Mouse (Mus musculus): ENCODE measurements around the gene Ecm2. TPM values are rescaled to one million over a fixed set of nuclear protein-coding genes. Genes with fewer than 3 reads are reported as not detected.
A peak's percentile ranks its signal among the peaks of the same experiment; 100 is the strongest.

The Ecm2 gene
- polyA plus RNA-seq (2015; fragmentation: Nextera tagmentation; extraction: Ambion mirVana), result 0.18 and 0.23 TPM in 2 replicates

DNA sequence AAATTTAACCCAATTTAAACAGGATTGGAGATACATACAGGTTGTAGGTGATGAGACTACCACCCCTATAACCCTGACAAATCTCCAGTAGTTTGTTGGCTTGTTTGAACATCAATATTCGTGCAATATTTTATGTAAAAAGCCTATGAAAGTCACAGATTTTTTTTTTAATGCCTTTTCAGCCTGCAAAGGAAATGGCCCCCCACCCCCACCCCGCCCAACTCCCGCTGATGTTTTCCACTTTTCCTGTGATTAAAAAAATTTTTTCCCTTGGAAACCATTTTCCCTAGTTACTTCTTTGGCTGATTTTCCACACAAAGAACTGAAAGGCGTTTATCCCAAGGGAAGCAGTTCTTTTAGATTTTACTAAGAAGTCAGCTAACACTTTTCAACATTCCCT, at the start of gene Ecm2:
Ecm2 (plus strand) TSS at position 301 of the 400 bp plus-strand sequence.
- DNase-seq (no peak), ATAC-seq (ENCODE audit: low read depth) (no peak)
- 59% methylated on average over 4 of the region's 4 CpGs for WGBS (ENCODE audit: insufficient replicate concordance)
- Histone ChIP-seq H3K9me3 (replicated peaks) (no peaks in the 10 kb centered on the region), H3K27me3 (no peaks in the 10 kb centered on the region), H3K36me3 (no peaks in the 10 kb centered on the region), H3K4me1 (replicated peaks) (no peaks in the 10 kb centered on the region), H3K4me3 (replicated peaks) (no peak within 1 kb of the TSS), H3K27ac (no peak within 1 kb of the TSS), H3K9ac (no peak within 1 kb of the TSS), H3K4me2 (no peak within 1 kb of the TSS)

DNA sequence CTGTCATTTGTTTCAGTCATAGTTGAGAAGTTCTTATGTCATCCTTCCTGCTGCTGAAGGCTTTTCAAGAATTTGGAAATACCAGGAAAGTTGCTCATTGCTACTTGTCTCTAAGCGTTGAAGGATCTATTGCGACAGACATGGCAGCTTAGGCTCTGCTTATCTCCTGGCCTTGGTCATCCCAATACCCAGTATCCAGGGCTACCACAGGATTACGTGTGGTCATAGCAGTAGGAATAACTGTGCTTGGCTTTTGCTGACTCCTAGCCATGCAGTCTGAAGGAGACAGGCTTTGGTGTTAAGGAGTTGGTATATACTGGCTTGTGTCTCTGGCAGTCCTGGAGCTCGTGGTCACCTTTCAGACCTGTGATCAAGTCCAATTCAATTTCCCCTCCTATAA, 44.3 kb upstream of the Ecm2 start:
- no peaks in the 10 kb centered on the region for H3K9me3 ChIP-seq (replicated peaks)
- DNase-seq (no peak), ATAC-seq (ENCODE audit: low read depth) (no peak)
- H3K36me3 ChIP-seq, result peaks cover 79% of the 10 kb centered on the region
- no peak overlapping the region for H3K4me3 ChIP-seq (replicated peaks)
- no peak overlapping the region for H3K4me2 ChIP-seq
- no peaks in the 10 kb centered on the region for H3K27me3 ChIP-seq
- H3K27ac ChIP-seq, result no peak overlapping the region
- WGBS (ENCODE audit: insufficient replicate concordance), result 79% methylated on average over 4 of the region's 4 CpGs
- H3K4me1 ChIP-seq (replicated peaks), result peaks cover under 1% of the 10 kb centered on the region; the same call in 1 of the 2 replicates
- H3K9ac ChIP-seq, result no peak overlapping the region

- Histone ChIP-seq H3K27me3 (no peaks in the 10 kb centered on the region), H3K9ac (no peak overlapping the region), H3K4me1 (replicated peaks) (peaks cover 6% of the 10 kb centered on the region), H3K27ac (no peak overlapping the region), H3K4me2 (no peak overlapping the region), H3K9me3 (replicated peaks) (no peaks in the 10 kb centered on the region), H3K36me3 (peaks cover 82% of the 10 kb centered on the region), H3K4me3 (replicated peaks) (no peak overlapping the region)
- no peak for DNase-seq
- 75% methylated on average over 5 of the region's 5 CpGs for WGBS (ENCODE audit: insufficient replicate concordance)
- ATAC-seq (ENCODE audit: low read depth), result no peak
Observed at GRCm38 (mm10) chr13:49460692-49461414, 43.8 kb upstream of the Ecm2 start.

GRCm38 (mm10) chr13:49461458-49462132, 43.0 kb upstream of the Ecm2 start:
- ATAC-seq (ENCODE audit: low read depth) (no peak), DNase-seq (no peak)
- no peak overlapping the region for H3K4me2 ChIP-seq
- no peaks in the 10 kb centered on the region for H3K9me3 ChIP-seq (replicated peaks)
- H3K4me3 ChIP-seq (replicated peaks), result no peak overlapping the region
- no peaks in the 10 kb centered on the region for H3K27me3 ChIP-seq
- H3K27ac ChIP-seq, result no peak overlapping the region
- peaks cover 14% of the 10 kb centered on the region for H3K4me1 ChIP-seq (replicated peaks)
- 86% methylated on average over 15 of the region's 15 CpGs for WGBS (ENCODE audit: insufficient replicate concordance)
- no peak overlapping the region for H3K9ac ChIP-seq
- H3K36me3 ChIP-seq, result peaks cover 84% of the 10 kb centered on the region

DNA sequence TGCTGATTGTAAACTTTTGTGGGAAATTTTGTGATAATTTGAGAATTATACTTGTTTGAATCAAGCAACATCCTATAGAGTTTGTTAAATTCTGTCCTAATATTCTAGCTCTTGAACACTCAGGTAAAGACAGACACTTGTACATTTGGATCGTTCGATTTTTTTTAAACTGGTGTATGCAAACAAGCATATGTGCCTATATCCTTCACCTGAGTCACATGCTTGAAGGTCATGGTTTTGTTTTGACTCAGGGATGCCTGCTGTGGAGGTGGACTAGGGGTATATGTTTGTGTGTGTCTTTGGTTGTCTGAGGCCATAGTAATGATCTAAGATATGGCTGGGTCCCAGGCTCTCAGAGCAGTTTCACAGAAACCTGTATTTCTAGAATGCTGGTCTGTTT, 41.7 kb upstream of the Ecm2 start:
- Histone ChIP-seq H3K9ac (no peak overlapping the region), H3K36me3 (peaks cover 73% of the 10 kb centered on the region), H3K4me3 (replicated peaks) (no peak overlapping the region), H3K27me3 (no peaks in the 10 kb centered on the region), H3K9me3 (replicated peaks) (no peaks in the 10 kb centered on the region), H3K4me2 (no peak overlapping the region), H3K4me1 (replicated peaks) (peaks cover 24% of the 10 kb centered on the region), H3K27ac (no peak overlapping the region)
- no peak for ATAC-seq (ENCODE audit: low read depth)
- 88% methylated on average over 2 of the region's 2 CpGs for WGBS (ENCODE audit: insufficient replicate concordance)
- DNase-seq, result no peak

DNA sequence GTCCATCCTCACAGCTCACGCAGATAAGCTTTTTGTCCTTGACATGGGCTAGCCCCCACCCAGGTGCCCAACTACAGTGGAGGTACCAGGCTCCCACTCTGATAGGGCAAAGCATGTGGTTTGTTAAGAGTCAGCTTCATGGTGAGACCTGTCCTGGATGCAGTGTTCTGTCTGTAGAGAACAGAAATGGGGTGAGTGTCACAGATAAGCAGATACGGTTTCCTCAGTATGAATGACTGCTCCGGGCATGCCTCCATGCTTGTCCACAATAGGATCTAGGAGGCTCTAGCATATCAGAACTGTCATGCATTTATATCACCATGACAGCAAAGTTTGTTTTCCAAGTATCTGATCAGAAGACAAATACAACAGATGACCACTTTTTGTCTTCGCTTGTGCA, 38.7 kb upstream of the Ecm2 start:
- no peak overlapping the region for H3K9ac ChIP-seq
- 55% methylated on average over 4 of the region's 4 CpGs for WGBS (ENCODE audit: insufficient replicate concordance)
- peaks cover 48% of the 10 kb centered on the region for H3K36me3 ChIP-seq
- peak; percentile 67 for ATAC-seq (ENCODE audit: low read depth)
- no peak overlapping the region for H3K27ac ChIP-seq
- no peaks in the 10 kb centered on the region for H3K9me3 ChIP-seq (replicated peaks)
- no peak for DNase-seq
- no peak overlapping the region for H3K4me3 ChIP-seq (replicated peaks)
- no peak overlapping the region for H3K4me2 ChIP-seq
- peaks cover 24% of the 10 kb centered on the region for H3K4me1 ChIP-seq (replicated peaks)
- no peaks in the 10 kb centered on the region for H3K27me3 ChIP-seq

GRCm38 (mm10) chr13:49466393-49467075, 38.1 kb upstream of the Ecm2 start:
- WGBS (ENCODE audit: insufficient replicate concordance), result 73% methylated on average over 11 of the region's 11 CpGs
- peaks cover 26% of the 10 kb centered on the region for H3K4me1 ChIP-seq (replicated peaks)
- ATAC-seq (ENCODE audit: low read depth), result no peak
- H3K27me3 ChIP-seq, result no peaks in the 10 kb centered on the region
- no peak overlapping the region for H3K4me3 ChIP-seq (replicated peaks)
- no peak overlapping the region for H3K27ac ChIP-seq
- H3K36me3 ChIP-seq, result peaks cover 41% of the 10 kb centered on the region
- no peak for DNase-seq
- H3K9me3 ChIP-seq (replicated peaks), result no peaks in the 10 kb centered on the region
- no peak overlapping the region for H3K4me2 ChIP-seq
- no peak overlapping the region for H3K9ac ChIP-seq

DNA sequence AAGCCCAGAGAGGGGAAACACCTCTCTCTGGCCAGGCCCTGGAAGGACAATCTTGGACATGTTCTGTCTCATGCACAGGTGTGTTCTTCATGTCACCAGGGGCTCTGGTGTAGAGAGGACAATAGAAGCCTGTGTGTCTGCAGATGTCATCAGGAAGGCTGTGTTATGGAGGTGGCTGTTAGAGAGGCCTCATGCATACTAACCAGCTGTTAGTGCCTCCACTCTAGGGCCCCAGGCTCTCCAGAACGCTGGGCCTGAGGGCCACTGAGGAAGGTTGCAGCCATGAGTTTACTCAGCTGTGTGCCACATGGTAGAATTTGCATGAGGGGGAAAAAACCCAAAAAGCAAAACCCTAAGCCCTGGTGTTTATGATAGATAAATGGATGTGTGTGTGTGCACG, 37.0 kb upstream of the Ecm2 start:
- Histone ChIP-seq H3K9me3 (replicated peaks) (no peaks in the 10 kb centered on the region), H3K27me3 (no peaks in the 10 kb centered on the region), H3K4me3 (replicated peaks) (no peak overlapping the region), H3K9ac (no peak overlapping the region), H3K27ac (no peak overlapping the region), H3K36me3 (peaks cover 31% of the 10 kb centered on the region), H3K4me2 (no peak overlapping the region), H3K4me1 (replicated peaks) (peaks cover 35% of the 10 kb centered on the region)
- WGBS (ENCODE audit: insufficient replicate concordance), result 62% methylated on average over 2 of the region's 2 CpGs
- DNase-seq (no peak), ATAC-seq (ENCODE audit: low read depth) (no peak)

GRCm38 (mm10) chr13:49469002-49469401, 35.6 kb upstream of the Ecm2 start:
- no peaks in the 10 kb centered on the region for H3K27me3 ChIP-seq
- no peaks in the 10 kb centered on the region for H3K9me3 ChIP-seq (replicated peaks)
- DNase-seq, result no peak
- peaks cover 21% of the 10 kb centered on the region for H3K36me3 ChIP-seq
- no peak overlapping the region for H3K9ac ChIP-seq
- no peak overlapping the region for H3K27ac ChIP-seq
- no peak for ATAC-seq (ENCODE audit: low read depth)
- H3K4me3 ChIP-seq (replicated peaks), result no peak overlapping the region
- H3K4me2 ChIP-seq, result no peak overlapping the region
- 74% methylated on average over 5 of the region's 5 CpGs for WGBS (ENCODE audit: insufficient replicate concordance)
- peaks cover 35% of the 10 kb centered on the region for H3K4me1 ChIP-seq (replicated peaks)

DNA sequence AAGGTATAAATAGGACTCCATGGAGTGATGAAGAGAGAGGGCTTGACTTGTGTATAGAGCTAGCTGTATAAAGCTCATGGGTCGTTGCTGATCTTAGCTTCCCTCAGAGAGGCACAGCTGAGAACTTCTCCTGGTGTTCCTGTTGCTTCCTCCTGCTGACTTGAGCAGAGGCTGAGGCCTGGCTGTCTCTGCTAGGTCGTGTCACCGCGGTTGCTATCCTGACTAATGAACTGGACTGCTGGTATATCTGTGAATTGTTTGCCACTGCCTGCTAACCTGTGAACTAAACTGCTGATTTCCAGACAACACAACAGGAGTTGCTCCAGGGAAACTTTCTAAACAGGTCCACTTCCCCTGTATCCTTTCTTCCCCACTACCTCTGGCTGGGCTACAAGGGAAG, 34.3 kb upstream of the Ecm2 start:
- Histone ChIP-seq H3K4me2 (no peak overlapping the region), H3K4me3 (replicated peaks) (no peak overlapping the region), H3K9ac (no peak overlapping the region), H3K4me1 (replicated peaks) (peaks cover 34% of the 10 kb centered on the region), H3K27ac (no peak overlapping the region), H3K9me3 (replicated peaks) (no peaks in the 10 kb centered on the region), H3K27me3 (no peaks in the 10 kb centered on the region), H3K36me3 (peaks cover 7% of the 10 kb centered on the region)
- 64% methylated on average over 4 of the region's 4 CpGs for WGBS (ENCODE audit: insufficient replicate concordance)
- no peak for DNase-seq
- ATAC-seq (ENCODE audit: low read depth), result no peak

- Histone ChIP-seq H3K4me2 (no peak overlapping the region), H3K9ac (no peak overlapping the region), H3K27me3 (no peaks in the 10 kb centered on the region), H3K36me3 (peaks cover 3% of the 10 kb centered on the region), H3K27ac (no peak overlapping the region), H3K9me3 (replicated peaks) (no peaks in the 10 kb centered on the region), H3K4me1 (replicated peaks) (peaks cover 29% of the 10 kb centered on the region), H3K4me3 (replicated peaks) (no peak overlapping the region)
- 42% methylated on average over 4 of the region's 4 CpGs for WGBS (ENCODE audit: insufficient replicate concordance)
- no peak for DNase-seq
- no peak for ATAC-seq (ENCODE audit: low read depth)
Observed at GRCm38 (mm10) chr13:49470806-49471205, 33.8 kb upstream of the Ecm2 start.
